Mouse (Mus musculus) stomach, postnatal 0 days (tissue): ENCODE data around the gene Rock2. TPM values are rescaled to one million over a fixed set of nuclear protein-coding genes. Genes with fewer than 3 reads are reported as not detected.

Source experiments
- ATAC-seq: fragments of 200-750 bp; cut with Nextera tagmentation; 2 replicates; pipeline ENCODE4 v1.8.0; 2017; ENCODE audit not compliant: low FRiP score, low TSS enrichment
- DNase-seq: peaks from one replicate; pipeline ENCODE4 v3.0.0-alpha.2; 2016; ENCODE audit warnings: low spot score
- H3K27ac ChIP-seq: fragments of 300-500 bp; sonication (generic); replicated peaks from 2 replicates; pipeline ENCODE4 v1.5.1; 2014; ENCODE audit warnings: mild to moderate bottlenecking, control low read depth
- H3K27me3 ChIP-seq: fragments of 300-500 bp; sonication (generic); 2 replicates; pipeline ENCODE4 v1.6.1; 2014; ENCODE audit warnings: low read length; ENCODE audit not compliant: control insufficient read depth, insufficient read depth
- H3K36me3 ChIP-seq: fragments of 300-500 bp; sonication (generic); 2 replicates; pipeline ENCODE4 v1.6.1; 2014; ENCODE audit warnings: low read length, mixed read lengths; ENCODE audit not compliant: control insufficient read depth, insufficient read depth
- H3K4me1 ChIP-seq: fragments of 300-500 bp; sonication (generic); replicated peaks from 2 replicates; pipeline ENCODE4 v1.6.1; 2014; ENCODE audit warnings: antibody characterized with exemption; ENCODE audit not compliant: control insufficient read depth, insufficient read depth
- H3K4me2 ChIP-seq: fragments of 300-500 bp; sonication (generic); replicated peaks from 2 replicates; pipeline ENCODE4 v1.6.1; 2014; ENCODE audit warnings: low read depth, mild to moderate bottlenecking, control low read depth, moderate library complexity
- H3K4me3 ChIP-seq: fragments of 300-500 bp; sonication (generic); 2 replicates; pipeline ENCODE4 v1.5.1; 2014; ENCODE audit warnings: low read depth, low read length, control low read depth
- H3K9ac ChIP-seq: fragments of 300-500 bp; sonication (generic); 2 replicates; pipeline ENCODE4 v1.6.1; 2014; ENCODE audit warnings: mild to moderate bottlenecking, low read length, control low read depth, mixed read lengths
- H3K9me3 ChIP-seq: fragments of 300-500 bp; sonication (generic); 2 replicates; pipeline ENCODE4 v1.6.1; 2016; ENCODE audit warnings: low read length; ENCODE audit not compliant: control insufficient read depth
- CTCF ChIP-seq: IDR thresholded peaks from 2 replicates; pipeline ENCODE4 v1.5.1; 2016; ENCODE audit warnings: antibody characterized with exemption, low read depth, mild to moderate bottlenecking, moderate library complexity
- EP300 ChIP-seq: optimal IDR thresholded peaks from 2 replicates; pipeline ENCODE3; 2016; ENCODE audit warnings: antibody characterized with exemption
- WGBS: fragments of 180-500 bp; shearing (Covaris S2); extraction: QIAGEN DNeasy Blood & Tissue Kit; methylation state at CpG from one replicate; pipeline ENCODE4 v1.1.7; 2014; 5-methylcytosine and 5-hydroxymethylcytosine counted together
- polyA plus RNA-seq: library from polyadenylated mRNA; unstranded; fragments of >200 nt; fragmentation: Nextera tagmentation; extraction: Ambion mirVana; gene quantifications from 2 replicates; pipeline ENCODE4 v1.2.1, GENCODE M21; 2015

Gene Rock2
- polyA plus RNA-seq, 1 experiment from 2014 or later, result 13.3 TPM

DNA sequence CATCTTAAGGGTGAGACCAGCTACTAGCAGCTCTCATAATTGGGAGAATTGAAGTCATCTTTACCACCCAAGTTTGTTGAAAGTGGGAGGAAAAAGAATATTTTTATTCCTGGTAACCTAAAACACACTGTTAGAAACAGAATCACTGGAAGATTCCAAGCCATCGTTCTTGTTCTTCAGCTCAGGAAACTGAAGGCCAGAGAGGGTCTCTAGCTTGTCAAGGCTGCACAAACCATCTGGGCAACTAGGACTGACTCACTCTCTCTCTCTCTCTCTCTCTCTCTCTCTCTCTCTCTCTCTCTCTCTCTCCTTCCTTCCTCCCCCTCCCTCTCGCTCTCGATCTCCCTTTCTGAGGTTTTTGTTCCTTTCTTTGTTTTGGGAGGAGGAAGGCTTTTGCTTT, 33.7 kb upstream of the Rock2 start:
- no peaks in the 10 kb centered on the region for H3K27me3 ChIP-seq
- no peaks in the 10 kb centered on the region for H3K36me3 ChIP-seq
- no peaks in the 10 kb centered on the region for H3K9me3 ChIP-seq
- no peak for TF ChIP-seq EP300
- no peak for TF ChIP-seq CTCF
- H3K4me2 ChIP-seq, result no peak overlapping the region
- ATAC-seq, result no peak
- DNase-seq, result no peak
- no peak overlapping the region for H3K4me3 ChIP-seq
- WGBS, result 50% methylated on average over 3 of the region's 3 CpGs
- no peak overlapping the region for H3K9ac ChIP-seq
- no peaks in the 10 kb centered on the region for H3K4me1 ChIP-seq
- no peak overlapping the region for H3K27ac ChIP-seq

DNA sequence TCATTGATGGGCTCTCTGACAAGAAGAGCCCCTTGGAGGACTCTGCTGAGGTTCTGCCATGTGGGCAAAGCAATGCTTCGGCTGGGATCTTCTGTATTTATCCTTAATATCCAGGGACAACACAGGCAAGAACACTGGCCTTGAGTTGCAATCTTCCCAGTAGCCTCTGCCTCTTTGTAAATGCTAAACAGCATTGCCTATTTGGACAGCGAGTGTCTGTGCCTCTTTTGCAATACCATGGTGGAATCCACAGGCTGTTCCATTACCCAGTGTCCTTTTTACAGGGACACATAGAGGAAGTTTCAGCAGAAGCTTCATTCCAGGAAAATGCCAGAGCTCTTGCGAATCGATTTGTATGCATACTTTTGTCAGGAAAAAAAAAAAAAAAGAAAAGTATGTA, 30.2 kb upstream of the Rock2 start:
- Histone ChIP-seq H3K9me3 (no peaks in the 10 kb centered on the region), H3K36me3 (no peaks in the 10 kb centered on the region), H3K4me2 (no peak overlapping the region), H3K4me1 (peaks cover 2% of the 10 kb centered on the region; the same call in 1 of the 2 replicates), H3K4me3 (no peak overlapping the region), H3K27ac (no peak overlapping the region), H3K27me3 (no peaks in the 10 kb centered on the region), H3K9ac (no peak overlapping the region)
- TF ChIP-seq EP300 (no peak), CTCF (no peak)
- no peak for ATAC-seq
- no peak for DNase-seq
- 61% methylated on average over 4 of the region's 4 CpGs for WGBS

DNA sequence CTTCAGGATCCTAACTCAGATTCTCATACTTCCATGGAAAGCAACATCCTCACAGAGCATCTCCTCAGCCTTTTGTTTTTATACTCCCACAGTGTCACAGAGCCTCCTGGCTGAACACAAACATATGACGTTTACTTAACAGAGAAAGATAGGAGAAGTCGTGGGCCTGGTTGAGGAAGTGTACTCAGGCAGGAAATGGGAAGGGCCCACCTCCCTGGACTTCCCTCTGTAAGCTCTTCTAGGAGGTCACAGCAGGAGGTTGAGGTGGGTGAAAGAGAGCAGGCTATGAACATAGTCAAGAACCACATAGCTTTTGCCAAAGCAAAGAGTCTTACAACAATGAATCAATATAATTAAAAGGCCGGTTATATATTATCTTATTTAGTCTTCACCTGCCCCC, 28.8 kb upstream of the Rock2 start:
- ATAC-seq, result peak; percentile 41; the same call in 1 of the 2 replicates
- no peak overlapping the region for H3K9ac ChIP-seq
- H3K27ac ChIP-seq, result no peak overlapping the region
- no peak overlapping the region for H3K4me3 ChIP-seq
- no peak overlapping the region for H3K4me2 ChIP-seq
- H3K9me3 ChIP-seq, result no peaks in the 10 kb centered on the region
- TF ChIP-seq EP300 (no peak), CTCF (no peak)
- 26% methylated on average over 3 of the region's 3 CpGs for WGBS
- peaks cover 11% of the 10 kb centered on the region; the same call in 1 of the 2 replicates for H3K4me1 ChIP-seq
- no peaks in the 10 kb centered on the region for H3K36me3 ChIP-seq
- no peak for DNase-seq
- no peaks in the 10 kb centered on the region for H3K27me3 ChIP-seq

DNA sequence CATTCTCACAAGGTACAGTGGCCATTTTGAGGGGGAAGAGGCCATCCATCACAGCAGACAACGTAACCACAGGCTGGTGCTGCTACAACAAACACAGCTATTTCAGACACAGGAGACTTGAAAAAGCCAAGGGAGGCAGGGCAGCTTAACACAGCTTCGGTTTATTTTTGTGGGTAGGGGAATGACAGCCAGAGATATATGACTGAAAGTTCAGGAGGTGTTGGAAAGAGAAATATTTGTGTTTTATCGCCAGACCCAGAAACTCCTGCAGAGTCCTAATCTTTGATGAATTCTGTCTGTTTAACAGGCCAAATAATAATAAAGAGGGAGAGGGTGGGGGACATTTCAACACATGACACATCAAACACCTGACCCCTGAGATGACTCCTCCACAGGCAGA, 28.2 kb upstream of the Rock2 start:
- Histone ChIP-seq H3K4me3 (no peak overlapping the region), H3K4me2 (no peak overlapping the region), H3K27ac (no peak overlapping the region), H3K9me3 (no peaks in the 10 kb centered on the region), H3K36me3 (no peaks in the 10 kb centered on the region), H3K4me1 (peaks cover 11% of the 10 kb centered on the region; the same call in 1 of the 2 replicates), H3K27me3 (no peaks in the 10 kb centered on the region), H3K9ac (no peak overlapping the region)
- TF ChIP-seq CTCF (no peak), EP300 (no peak)
- ATAC-seq (no peak), DNase-seq (no peak)
- 16% methylated on average over 3 of the region's 3 CpGs for WGBS

DNA sequence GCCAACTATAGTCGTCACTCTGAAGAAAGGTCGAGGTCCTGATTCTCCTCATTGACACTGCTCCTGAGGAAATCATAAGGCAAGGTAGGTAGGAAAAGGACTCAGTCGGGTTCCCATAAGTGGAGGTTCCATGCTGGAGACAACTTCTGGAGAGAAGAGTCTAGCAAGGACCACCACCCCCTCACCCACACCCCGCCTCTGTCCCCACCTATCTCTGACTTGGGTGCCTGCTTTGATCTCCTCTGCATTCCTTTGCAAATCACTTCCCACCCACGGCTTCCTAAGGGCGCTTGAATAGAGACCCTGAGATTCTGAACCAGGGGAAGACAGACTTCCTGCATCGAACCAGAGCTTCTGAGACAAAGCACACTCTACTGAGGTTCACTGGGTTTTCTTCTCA, 27.4 kb upstream of the Rock2 start:
- ATAC-seq, result no peak
- Histone ChIP-seq H3K9me3 (no peaks in the 10 kb centered on the region), H3K9ac (no peak overlapping the region), H3K36me3 (no peaks in the 10 kb centered on the region), H3K4me1 (peaks cover 11% of the 10 kb centered on the region; the same call in 1 of the 2 replicates), H3K27ac (no peak overlapping the region), H3K27me3 (no peaks in the 10 kb centered on the region), H3K4me2 (no peak overlapping the region), H3K4me3 (no peak overlapping the region)
- no peak for TF ChIP-seq EP300
- no peak for TF ChIP-seq CTCF
- DNase-seq, result no peak
- 74% methylated on average over 7 of the region's 7 CpGs for WGBS

DNA sequence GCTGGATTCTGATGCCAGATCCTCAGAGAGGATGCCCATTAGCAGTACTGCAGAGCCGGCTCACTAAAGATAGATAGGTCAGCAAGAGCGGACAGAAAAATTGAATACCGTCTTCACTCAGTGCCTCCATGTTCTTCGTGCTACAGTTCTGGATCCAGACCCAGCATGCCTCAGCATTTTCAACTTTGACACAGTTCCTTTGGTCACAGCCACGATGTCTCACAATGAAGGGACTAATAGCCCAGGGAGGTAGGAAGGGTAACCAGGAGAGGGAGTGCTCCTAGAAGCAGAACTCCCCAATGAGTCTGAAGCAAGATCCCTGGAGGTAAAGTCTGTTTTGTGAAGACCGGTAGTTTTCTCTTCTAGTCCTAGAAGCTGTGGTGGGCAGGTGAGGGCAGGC, 26.1 kb upstream of the Rock2 start:
- Histone ChIP-seq H3K27me3 (no peaks in the 10 kb centered on the region), H3K4me1 (peaks cover 16% of the 10 kb centered on the region), H3K9ac (no peak overlapping the region), H3K9me3 (no peaks in the 10 kb centered on the region), H3K4me3 (no peak overlapping the region), H3K27ac (no peak overlapping the region), H3K36me3 (no peaks in the 10 kb centered on the region), H3K4me2 (no peak overlapping the region)
- no peak for DNase-seq
- TF ChIP-seq EP300 (no peak), CTCF (peak; percentile 12; the same call in 1 of the 2 replicates)
- ATAC-seq, result no peak
- WGBS, result 75% methylated on average over 6 of the region's 6 CpGs
